In genomic region chr5:97901096-97901495, GRCm38 (mm10) we compare ENCODE assay signal across 20 mouse cellular contexts.
DNase-seq lines count a peak whose midpoint lies in the region; ATAC-seq lines count a peak whose summit lies in the region.
"Had no signal": no experiment of that assay in that cellular context is flagged by ENCODE, and none has a peak within 500 bp of the region (broad histone marks: within the 10 kb centered on the region; RNA-seq: fewer than 3 reads in every experiment).

No protein-coding gene starts in this region.

- DNase-seq in frontal cortex, postnatal 25 days (ENCODE audit: low spot score in 2 of 2), result no peak
- DNase-seq in layer of hippocampus, adult 9-11 months, result peak; percentile 41
- DNase-seq in layer of hippocampus, postnatal 14 days (ENCODE audit: low spot score in 2 of 2), result no peak
- peak; percentile 30 to 44 for DNase-seq in right cerebral cortex, adult 2 months (ENCODE audit: low spot score in 2 of 2)
- DNase-seq in right cerebral cortex, postnatal 36 days (ENCODE audit: low spot score in 2 of 2), result no peak
- peak; percentile 48 for DNase-seq in right cerebral cortex, postnatal 25 days
- no peak for DNase-seq in adrenal gland, adult 8-10 months
- DNase-seq: adrenal gland, postnatal 14 days; cerebellum, adult 18-20 months; gastrocnemius, adult 2 months; heart, postnatal 10 days; kidney, postnatal 14 days; liver, embryonic 13.5 days; lung, adult 18-20 months; lung, postnatal 4 days; thymus, postnatal 4 days had no signal

- peak; percentile 79 for ATAC-seq in frontal cortex, adult (ENCODE audit: low TSS enrichment)
- ATAC-seq: intestine, postnatal 0 days; lung, postnatal 0 days; Patski had no signal

Comparison
In these comparisons a context has a peak if more than half of its experiments do, and no peak if none do; other contexts are left out.
1. DNase-seq: peak in layer of hippocampus, adult 9-11 months (single experiment), right cerebral cortex, adult 2 months (2 of 2) and right cerebral cortex, postnatal 25 days (single experiment); none in frontal cortex, postnatal 25 days (0 of 2), layer of hippocampus, postnatal 14 days (0 of 2), right cerebral cortex, postnatal 36 days (0 of 2) and adrenal gland, adult 8-10 months (single experiment).